Mouse (Mus musculus) right cerebral cortex, postnatal 10 days (tissue): ENCODE measurements around the gene Gm43064.
"Not testable (repeated sequence)": the region's sequence is repeated elsewhere in the genome, so short reads cannot be mapped to it uniquely, and the experiment has no call there.

Experiments used
- DNase-seq, 2 experiments: peaks; one replicate each; pipeline ENCODE4 v3.0.0; 2021; ENCODE audit warnings: low spot score in 2 of 2

Gm43064 gene

DNA sequence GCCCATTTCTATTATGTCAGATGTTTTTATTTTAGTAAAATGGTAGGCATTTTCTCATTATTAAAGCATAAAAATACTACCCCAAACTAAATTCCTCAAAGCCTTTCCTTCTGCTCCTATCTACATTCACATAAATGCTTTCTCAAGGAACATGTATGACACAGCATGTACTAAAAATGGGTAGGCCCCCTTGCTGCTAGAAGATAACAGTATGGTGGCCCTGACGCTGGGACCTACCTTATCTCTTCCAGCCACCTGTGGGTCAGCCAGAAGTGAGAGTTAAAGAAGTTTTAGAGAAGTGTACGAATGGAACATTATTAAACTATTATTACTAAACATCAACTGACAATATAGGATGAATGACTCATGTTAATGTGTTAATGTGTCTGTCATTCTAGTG is 9.9 kb upstream of the Gm43064 start:
- no peak for DNase-seq

GRCm38 (mm10) chr3:103801631-103802531 is 7.5 kb upstream of the Gm43064 start:
- peak; percentile 63 to 77 for DNase-seq

GRCm38 (mm10) chr3:103802861-103803260 is 6.5 kb upstream of the Gm43064 start:
- no peak for DNase-seq

GRCm38 (mm10) chr3:103805671-103806070 is 3.7 kb upstream of the Gm43064 start:
- no peak for DNase-seq

DNA sequence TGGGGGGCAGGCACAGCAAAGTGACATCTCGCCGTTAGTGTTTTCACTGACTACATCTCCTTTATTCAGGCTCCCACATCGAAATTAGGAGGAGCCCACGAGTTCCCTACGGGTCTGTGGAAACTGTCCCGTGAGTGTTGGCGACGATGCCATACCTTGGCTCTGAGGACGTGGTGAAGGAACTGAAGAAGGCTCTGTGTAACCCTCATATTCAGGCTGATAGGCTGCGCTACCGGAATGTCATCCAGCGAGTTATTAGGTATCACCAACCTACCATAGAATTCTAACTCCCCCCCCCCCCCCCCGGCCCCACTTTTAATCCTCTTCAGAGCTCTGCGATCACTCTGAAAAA is 402 bp downstream of the Gm43064 start:
- DNase-seq: no peak

DNA sequence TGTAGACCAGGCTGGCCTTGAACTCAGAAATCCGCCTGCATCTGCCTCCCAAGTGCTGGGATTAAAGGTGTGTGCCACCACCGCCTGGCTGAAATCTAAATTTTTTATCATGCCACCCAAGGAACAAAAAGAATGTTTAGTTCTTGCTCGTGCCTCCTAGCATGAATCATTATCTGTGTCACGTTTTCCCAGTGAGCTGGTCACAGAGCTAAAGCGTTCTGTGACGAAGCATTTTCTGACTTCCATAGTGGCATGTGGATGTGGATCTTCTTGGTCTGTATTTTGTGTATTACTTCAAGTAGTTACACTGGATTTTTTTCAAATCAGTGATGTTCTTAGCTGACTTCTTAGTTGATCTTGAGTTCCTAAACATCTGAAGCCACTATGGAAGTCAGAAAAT is 1.6 kb downstream of the Gm43064 start:
- DNase-seq: no peak

GRCm38 (mm10) chr3:103827548-103827947 is 18.2 kb downstream of the Gm43064 start:
- no peak for DNase-seq

GRCm38 (mm10) chr3:103829036-103829435 is 19.7 kb downstream of the Gm43064 start:
- no peak for DNase-seq

DNA sequence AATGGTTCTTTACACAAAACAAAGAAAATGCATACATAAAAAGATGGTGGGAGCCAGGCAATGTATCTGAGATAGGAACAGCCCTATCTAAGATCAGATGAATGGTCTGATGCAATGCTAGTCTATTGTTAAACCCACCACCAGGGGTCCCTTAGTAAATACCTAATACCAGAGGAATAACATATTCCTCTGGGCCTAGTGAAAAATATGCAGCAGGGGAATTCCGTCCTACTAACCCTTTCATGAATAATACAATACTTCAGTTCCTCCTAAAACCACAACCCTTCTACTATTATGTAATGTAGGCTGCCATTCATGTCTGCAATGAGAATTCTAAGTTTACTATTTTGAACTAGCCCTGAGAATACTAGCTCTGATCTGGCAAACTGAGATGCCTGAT is 21.3 kb downstream of the Gm43064 start:
- DNase-seq: not testable (repeated sequence)

- no peak for DNase-seq
Measured at GRCm38 (mm10) chr3:103831146-103831545, 21.8 kb downstream of the Gm43064 start.

DNA sequence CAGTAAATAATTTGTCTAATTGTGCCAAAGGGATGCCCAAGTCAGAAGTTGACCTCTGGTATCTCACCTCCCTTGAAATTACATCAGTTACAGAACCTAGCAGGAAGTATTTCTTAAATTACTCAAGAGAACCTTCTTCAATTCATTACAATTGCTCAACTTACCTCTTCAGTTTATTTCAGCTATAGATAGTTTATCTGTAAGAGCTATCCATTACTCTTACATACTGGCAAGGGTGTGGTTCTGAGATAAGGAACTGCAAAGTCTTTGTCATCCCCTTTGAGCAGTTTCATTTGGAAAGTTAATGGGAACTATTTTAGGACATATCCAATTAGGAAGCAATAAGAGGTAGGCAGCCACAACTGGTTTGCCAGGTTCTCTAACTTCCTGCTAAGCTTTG is 23.1 kb downstream of the Gm43064 start, which contains the start of gene Bcl2l15:
TSS of gene Bcl2l15 (plus strand) at position 176 of the 400 bp plus-strand sequence.
- no peak for DNase-seq

- no peak for DNase-seq
Measured at GRCm38 (mm10) chr3:103834001-103834400, 24.6 kb downstream of the Gm43064 start.

- no peak for DNase-seq
Measured at GRCm38 (mm10) chr3:103835272-103835950, 26.0 kb downstream of the Gm43064 start.

DNA sequence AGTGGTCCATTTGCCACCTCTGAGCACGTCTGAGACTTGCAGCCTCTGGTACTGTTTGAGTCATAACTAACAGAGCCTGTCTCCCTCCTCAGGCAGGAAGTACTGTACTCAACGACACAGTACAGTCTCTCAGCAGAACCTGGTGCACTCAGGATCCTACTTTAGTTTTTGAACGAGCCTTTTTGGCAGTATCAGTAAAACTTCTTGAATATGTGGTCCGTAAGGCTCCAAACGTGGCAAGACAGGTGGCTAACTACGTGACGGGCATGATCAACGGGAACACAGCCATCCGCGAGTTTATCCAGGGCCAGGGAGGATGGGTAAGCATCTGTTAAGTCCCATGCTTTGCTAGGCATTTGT is 26.6 kb downstream of the Gm43064 start:
- no peak for DNase-seq

DNA sequence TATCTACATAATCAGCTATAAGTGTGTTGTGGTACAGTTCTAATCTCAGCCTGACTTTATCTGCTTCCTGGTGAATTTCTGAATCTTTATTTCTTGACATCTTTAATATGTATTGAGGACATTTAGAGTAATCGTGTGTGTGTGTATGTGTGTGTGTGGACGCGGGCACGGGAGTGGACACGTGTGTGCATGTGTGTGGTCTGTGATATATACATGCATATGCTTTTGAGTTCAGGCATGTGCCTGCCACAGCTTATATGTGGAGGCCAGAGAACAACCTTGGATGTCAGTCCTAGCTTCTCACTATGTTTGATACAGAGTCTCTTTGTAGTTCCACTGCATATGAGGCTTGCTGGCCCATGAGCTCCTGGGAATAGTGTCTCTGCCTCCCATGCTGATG is 27.1 kb downstream of the Gm43064 start:
- DNase-seq: no peak

DNA sequence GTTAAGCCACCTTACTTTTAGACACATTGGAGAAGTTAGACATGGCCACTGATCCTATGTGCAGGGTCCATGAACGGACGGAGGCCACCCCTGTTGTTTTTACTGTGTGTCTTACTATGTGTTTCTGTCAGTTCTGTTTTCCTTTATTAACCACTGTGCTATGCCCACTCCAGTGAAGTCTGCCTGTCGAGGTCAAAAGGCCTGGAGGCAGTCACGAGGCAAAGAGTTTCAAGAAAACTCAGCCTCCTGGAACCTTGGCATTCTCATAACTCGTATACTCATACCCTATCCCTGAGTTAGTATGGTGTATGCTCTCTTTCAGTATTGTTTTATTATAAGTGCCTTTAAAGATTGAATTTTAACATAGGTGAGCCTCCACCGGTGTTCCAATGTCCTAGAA is 30.3 kb downstream of the Gm43064 start:
- DNase-seq: no peak

DNA sequence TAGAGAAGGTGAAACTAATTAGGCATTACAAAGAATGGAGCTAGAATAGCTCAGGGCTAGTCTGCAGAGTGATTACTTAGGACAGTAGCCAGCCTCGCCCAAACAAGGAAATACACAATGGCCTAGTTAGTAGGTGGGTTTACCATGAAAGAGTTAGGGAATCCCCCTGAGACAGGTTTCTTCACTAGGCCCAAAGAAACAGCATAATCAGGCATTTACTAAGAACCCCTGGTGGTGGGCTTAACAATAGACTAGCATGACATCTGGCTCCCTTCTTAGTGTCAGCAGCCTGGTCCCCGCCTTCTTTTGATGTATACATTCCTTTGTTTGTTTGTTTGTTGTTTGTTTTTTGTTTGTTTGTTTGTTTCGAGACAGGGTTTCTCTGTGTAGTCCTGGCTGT is 30.8 kb downstream of the Gm43064 start:
- DNase-seq: not testable (repeated sequence)

DNA sequence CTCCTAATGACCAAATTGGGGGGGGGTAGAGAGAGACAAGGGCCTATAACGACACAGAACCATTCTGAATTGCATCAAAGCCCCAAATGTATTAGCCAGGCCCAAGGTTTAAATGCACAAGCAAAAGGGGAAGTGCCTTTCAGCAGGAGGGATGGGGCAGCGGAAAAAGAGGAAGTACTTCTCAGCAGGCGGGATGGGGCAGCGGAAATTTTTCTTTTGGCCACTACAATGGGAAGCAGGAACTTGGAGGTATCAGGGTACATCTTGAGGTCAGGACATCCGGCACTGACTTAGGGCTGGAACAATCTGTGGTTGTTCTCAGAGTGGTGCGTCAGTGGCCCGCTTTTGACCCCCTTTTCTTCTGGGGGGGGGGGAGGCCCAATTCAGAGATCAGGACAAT is 31.6 kb downstream of the Gm43064 start:
- DNase-seq: not testable (repeated sequence)

DNA sequence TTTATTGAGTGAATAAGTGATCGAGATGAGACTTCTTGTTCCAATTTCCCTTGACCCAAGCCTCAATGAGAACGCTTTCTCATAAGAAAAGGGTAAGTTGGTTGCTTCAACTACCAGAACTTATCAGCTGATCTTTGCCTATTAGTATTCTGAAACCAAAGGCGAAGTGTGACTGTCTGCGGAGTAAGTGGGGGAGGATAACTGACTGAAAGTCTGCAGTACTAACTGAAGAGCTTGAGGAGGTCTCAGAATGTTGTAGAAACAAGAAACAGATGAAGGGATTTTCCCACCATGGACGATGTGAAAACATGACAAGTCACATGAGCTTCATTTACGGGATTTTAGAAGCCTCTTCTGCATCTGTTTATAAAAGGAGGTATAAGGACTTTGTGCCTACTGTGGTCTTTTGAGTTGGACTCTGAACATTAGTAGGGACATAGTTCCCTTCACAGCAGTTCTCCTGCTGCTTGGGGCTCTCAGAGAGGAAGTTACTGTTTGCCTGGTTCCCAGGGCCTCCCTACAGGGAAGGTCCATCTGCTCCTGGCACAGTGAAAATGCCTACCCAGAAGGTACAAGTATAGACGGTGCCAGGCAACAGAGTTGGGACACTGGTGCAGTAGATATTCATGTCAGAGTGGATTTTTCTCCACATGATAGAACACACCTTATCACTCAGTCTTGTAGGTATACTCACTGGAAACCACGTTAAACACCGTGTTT is 41.4 kb downstream of the Gm43064 start:
- peak in 1 of 2 experiments; percentile 24 for DNase-seq

- DNase-seq: no peak
Measured at GRCm38 (mm10) chr3:103851481-103851880, 42.1 kb downstream of the Gm43064 start.

DNA sequence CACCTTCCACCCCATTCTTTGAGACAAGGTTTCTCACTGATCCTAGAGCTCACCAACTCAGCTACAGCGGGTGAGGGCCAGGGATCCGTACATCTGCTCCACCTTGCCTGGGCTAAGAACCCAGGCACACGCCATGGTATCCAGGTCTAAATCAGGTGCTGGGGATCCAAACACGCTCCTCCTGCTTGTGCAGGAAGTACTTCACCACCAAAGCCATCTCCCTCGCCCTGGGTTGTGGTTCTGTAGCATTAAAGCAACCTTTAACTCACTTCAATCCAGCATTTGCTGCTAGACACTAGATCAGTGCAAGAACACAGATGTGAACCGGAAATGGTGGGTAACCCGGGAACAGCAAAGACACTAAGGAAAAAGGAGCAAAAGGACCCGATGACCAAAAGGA is 42.5 kb downstream of the Gm43064 start:
- no peak for DNase-seq

GRCm38 (mm10) chr3:103852565-103853299 is 43.4 kb downstream of the Gm43064 start:
- DNase-seq: peak in 1 of 2 experiments; percentile 54
